Mouse (Mus musculus): ENCODE measurements around the gene Gm3402. TPM values are rescaled to one million over a fixed set of nuclear protein-coding genes. Genes with fewer than 3 reads are reported as not detected.
A peak's percentile ranks its signal among the peaks of the same experiment; 100 is the strongest.
"Not testable (repeated sequence)": the region's sequence is repeated elsewhere in the genome, so short reads cannot be mapped to it uniquely, and the experiment has no call there.

Gm3402 gene
- not detected in 2 replicates for polyA plus RNA-seq (2012; rRNA removed)

DNA sequence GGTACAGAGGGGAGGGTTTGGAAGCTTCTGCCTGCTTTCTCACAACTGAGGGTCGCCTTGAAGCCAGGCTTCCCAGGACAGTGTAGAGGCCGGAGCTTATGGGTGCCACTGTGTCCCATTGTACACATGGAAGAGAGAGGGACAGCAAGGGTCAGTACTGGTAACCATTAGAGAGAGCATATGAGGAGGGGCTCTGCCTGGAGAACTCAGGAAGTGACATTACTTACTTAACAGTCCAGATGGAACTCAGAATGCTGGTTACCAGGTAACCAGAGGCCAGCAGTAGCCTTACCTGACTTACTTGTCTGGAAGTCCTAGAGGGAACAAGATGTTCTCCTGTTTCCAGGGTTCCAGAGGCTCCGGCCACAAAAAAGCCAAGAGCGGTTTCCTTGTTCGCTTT, at the start of gene Gm3402:
Gm3402 (plus strand) TSS at position 301 of the 400 bp plus-strand sequence.
- not testable (repeated sequence) for H3K4me1 ChIP-seq (ENCODE audit: control insufficient read depth, insufficient read depth, low read length); H3K27ac ChIP-seq (ENCODE audit: insufficient read depth, low read depth, low read length); H3K4me3 ChIP-seq (ENCODE audit: insufficient read depth, low read depth, low read length); H3K36me3 ChIP-seq (ENCODE audit: control insufficient read depth, insufficient read depth, low read length); H3K27me3 ChIP-seq (replicated peaks; ENCODE audit: control insufficient read depth, insufficient read depth, low read length); DNase-seq
- WGBS, result 88% methylated on average over 1 of the region's 5 CpGs

DNA sequence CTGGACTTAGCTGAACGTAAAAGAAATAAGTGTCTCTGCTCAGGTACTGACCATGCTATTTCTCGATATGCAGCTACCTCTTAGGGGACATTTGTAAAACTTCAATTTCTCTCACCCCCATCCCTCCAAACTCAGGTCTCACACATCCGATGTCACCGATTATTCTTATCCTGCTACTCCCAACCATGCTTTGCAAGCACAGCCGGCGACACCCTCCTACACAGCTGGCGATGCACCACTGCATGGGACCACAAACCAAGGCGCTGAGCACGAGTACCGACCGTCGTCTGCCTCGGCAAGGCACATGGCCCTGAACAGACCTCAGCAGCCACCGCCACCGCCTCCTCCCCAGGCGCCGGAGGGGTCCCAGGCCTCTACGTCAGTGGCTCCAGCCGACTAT, 47.3 kb upstream of the Gm3402 start:
- Histone ChIP-seq H3K27me3 (replicated peaks; ENCODE audit: control insufficient read depth, insufficient read depth, low read length) (no peaks in the 10 kb centered on the region), H3K27ac (ENCODE audit: insufficient read depth, low read depth, low read length) (no peak overlapping the region), H3K36me3 (ENCODE audit: control insufficient read depth, insufficient read depth, low read length) (no peaks in the 10 kb centered on the region), H3K4me1 (ENCODE audit: control insufficient read depth, insufficient read depth, low read length) (no peaks in the 10 kb centered on the region), H3K4me3 (ENCODE audit: insufficient read depth, low read depth, low read length) (no peak overlapping the region)
- TF ChIP-seq POLR2A (IDR thresholded peaks at IDR 0.05; ENCODE audit: low read depth, low read length), result no peak
- TF ChIP-seq CTCF (conservative IDR thresholded peaks at IDR 0.05; ENCODE audit: insufficient read depth, insufficient read length, low read depth, low read length), result no peak
- WGBS, result 85% methylated on average over 19 of the region's 19 CpGs
- no peak for DNase-seq

DNA sequence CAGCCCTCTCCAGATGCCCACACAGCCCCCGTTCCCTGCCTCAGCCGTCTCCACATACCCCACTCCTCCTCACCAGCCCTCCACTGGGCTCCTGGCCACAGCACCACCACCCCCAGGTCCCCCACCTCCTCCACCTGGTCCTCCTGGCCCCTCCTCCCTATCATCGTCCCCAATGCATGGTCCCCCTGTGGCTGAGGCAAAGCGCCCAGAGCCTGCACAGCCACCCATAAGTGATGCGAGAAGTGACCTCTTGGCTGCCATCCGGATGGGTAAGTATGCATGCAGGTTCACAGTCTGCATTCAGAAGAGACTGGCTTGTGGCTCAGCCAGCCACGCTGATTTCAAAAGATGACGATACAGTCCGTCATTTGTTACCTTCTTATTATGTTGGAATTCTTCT, 45.6 kb upstream of the Gm3402 start:
- no peaks in the 10 kb centered on the region for H3K4me1 ChIP-seq (ENCODE audit: control insufficient read depth, insufficient read depth, low read length)
- H3K27me3 ChIP-seq (replicated peaks; ENCODE audit: control insufficient read depth, insufficient read depth, low read length), result no peaks in the 10 kb centered on the region
- DNase-seq, result no peak
- H3K36me3 ChIP-seq (ENCODE audit: control insufficient read depth, insufficient read depth, low read length), result no peaks in the 10 kb centered on the region
- no peak overlapping the region for H3K4me3 ChIP-seq (ENCODE audit: insufficient read depth, low read depth, low read length)
- WGBS, result 81% methylated on average over 9 of the region's 9 CpGs
- no peak overlapping the region for H3K27ac ChIP-seq (ENCODE audit: insufficient read depth, low read depth, low read length)
- TF ChIP-seq POLR2A (IDR thresholded peaks at IDR 0.05; ENCODE audit: low read depth, low read length) (no peak), CTCF (conservative IDR thresholded peaks at IDR 0.05; ENCODE audit: insufficient read depth, insufficient read length, low read depth, low read length) (no peak)

DNA sequence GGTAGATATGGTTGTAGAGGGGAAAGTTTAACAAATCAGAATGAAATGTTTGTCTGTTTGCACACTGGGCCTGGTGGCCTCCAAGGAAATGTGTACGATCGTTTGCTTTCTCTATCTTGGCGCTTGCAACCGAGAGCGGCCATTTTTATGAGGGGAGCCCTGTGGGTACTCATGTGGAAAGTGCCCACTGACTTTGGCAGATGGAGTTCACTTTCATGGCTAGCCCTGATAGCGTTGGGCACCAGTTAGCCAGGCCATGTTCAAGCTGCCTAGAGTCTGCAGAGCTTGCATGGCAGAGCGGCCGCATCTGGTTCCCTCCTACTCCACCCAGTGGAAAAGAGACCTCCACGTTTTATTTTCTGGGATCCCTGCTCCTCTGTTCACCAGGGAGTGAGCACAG, 43.1 kb upstream of the Gm3402 start:
- no peaks in the 10 kb centered on the region for H3K4me1 ChIP-seq (ENCODE audit: control insufficient read depth, insufficient read depth, low read length)
- DNase-seq, result no peak
- H3K4me3 ChIP-seq (ENCODE audit: insufficient read depth, low read depth, low read length), result no peak overlapping the region
- H3K36me3 ChIP-seq (ENCODE audit: control insufficient read depth, insufficient read depth, low read length), result no peaks in the 10 kb centered on the region
- H3K27ac ChIP-seq (ENCODE audit: insufficient read depth, low read depth, low read length), result peak overlapping the region; percentile 12; the same call in 1 of the 2 replicates
- no peak for TF ChIP-seq CTCF (conservative IDR thresholded peaks at IDR 0.05; ENCODE audit: insufficient read depth, insufficient read length, low read depth, low read length)
- TF ChIP-seq POLR2A (IDR thresholded peaks at IDR 0.05; ENCODE audit: low read depth, low read length), result no peak
- WGBS, result 74% methylated on average over 9 of the region's 9 CpGs
- no peaks in the 10 kb centered on the region for H3K27me3 ChIP-seq (replicated peaks; ENCODE audit: control insufficient read depth, insufficient read depth, low read length)

DNA sequence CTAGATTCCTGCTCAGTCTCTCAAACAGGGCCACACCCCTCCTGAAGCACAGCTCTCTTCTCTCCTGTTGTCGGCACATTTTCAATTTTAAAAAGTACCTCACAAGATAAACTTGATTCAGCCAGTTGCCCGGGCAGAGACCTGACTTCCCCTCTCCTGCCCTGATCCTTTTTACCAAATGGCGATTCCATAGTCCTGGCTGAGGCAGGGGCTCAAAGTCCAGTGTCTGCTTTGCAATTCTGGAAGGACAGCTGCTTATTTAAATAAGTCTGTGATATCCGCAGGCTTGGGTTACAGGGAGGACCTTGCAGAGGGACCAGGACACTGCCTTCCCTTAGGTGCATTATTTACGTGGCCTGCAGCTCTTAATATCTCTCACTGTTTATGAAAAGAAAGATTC, 42.6 kb upstream of the Gm3402 start:
- Histone ChIP-seq H3K27me3 (replicated peaks; ENCODE audit: control insufficient read depth, insufficient read depth, low read length) (no peaks in the 10 kb centered on the region), H3K36me3 (ENCODE audit: control insufficient read depth, insufficient read depth, low read length) (no peaks in the 10 kb centered on the region), H3K4me1 (ENCODE audit: control insufficient read depth, insufficient read depth, low read length) (no peaks in the 10 kb centered on the region), H3K27ac (ENCODE audit: insufficient read depth, low read depth, low read length) (no peak overlapping the region), H3K4me3 (ENCODE audit: insufficient read depth, low read depth, low read length) (no peak overlapping the region)
- WGBS, result 58% methylated on average over 5 of the region's 5 CpGs
- peak; percentile 47 for DNase-seq
- TF ChIP-seq CTCF (conservative IDR thresholded peaks at IDR 0.05; ENCODE audit: insufficient read depth, insufficient read length, low read depth, low read length), result no peak
- no peak for TF ChIP-seq POLR2A (IDR thresholded peaks at IDR 0.05; ENCODE audit: low read depth, low read length)

DNA sequence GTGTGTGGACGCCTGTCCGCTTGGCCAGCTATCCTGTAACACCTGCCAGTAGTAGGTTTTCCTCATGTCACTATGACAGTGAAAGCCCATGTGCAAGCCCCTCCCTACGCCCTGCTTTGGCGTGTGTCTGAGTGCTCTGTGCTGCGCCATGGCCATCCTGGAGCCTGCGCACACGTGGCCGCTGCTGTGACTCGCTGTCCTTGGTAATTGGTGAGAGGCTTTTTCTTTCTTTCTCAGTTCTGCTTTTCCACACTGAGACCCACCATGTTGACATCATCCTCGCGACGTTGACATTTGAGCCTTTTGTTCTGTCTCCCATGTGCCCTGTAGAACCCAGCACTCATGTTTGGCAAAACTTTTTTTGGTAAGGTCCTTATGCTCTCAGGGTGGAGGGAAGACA, 42.1 kb upstream of the Gm3402 start:
- Histone ChIP-seq H3K27ac (ENCODE audit: insufficient read depth, low read depth, low read length) (no peak overlapping the region), H3K36me3 (ENCODE audit: control insufficient read depth, insufficient read depth, low read length) (no peaks in the 10 kb centered on the region), H3K27me3 (replicated peaks; ENCODE audit: control insufficient read depth, insufficient read depth, low read length) (no peaks in the 10 kb centered on the region), H3K4me3 (ENCODE audit: insufficient read depth, low read depth, low read length) (no peak overlapping the region), H3K4me1 (ENCODE audit: control insufficient read depth, insufficient read depth, low read length) (no peaks in the 10 kb centered on the region)
- TF ChIP-seq POLR2A (IDR thresholded peaks at IDR 0.05; ENCODE audit: low read depth, low read length) (no peak), CTCF (conservative IDR thresholded peaks at IDR 0.05; ENCODE audit: insufficient read depth, insufficient read length, low read depth, low read length) (no peak)
- whole genome bisulfite sequencing, result 88% methylated on average over 12 of the region's 12 CpGs
- DNase-seq, result no peak

DNA sequence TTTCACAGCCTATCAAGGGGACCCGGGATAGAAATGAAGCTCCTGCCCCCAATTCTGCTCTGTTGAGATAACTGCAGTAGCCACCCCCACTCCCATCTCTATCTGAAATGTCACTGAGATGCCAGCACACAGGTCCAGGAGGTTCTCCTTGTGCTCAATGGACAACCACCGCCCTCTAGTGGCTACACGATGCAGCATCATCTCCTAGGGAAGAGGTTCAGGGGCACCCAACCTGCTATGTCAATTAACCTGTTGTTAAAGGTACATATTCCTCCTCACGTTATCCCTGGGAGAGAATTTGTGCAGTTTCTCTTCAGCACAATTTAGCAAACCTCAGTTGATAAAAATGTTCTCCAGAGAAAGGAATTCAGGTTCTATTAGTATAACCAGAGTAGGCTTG, 34.4 kb upstream of the Gm3402 start:
- H3K27me3 ChIP-seq (replicated peaks; ENCODE audit: control insufficient read depth, insufficient read depth, low read length); H3K4me1 ChIP-seq (ENCODE audit: control insufficient read depth, insufficient read depth, low read length); H3K27ac ChIP-seq (ENCODE audit: insufficient read depth, low read depth, low read length); H3K4me3 ChIP-seq (ENCODE audit: insufficient read depth, low read depth, low read length); H3K36me3 ChIP-seq (ENCODE audit: control insufficient read depth, insufficient read depth, low read length): not testable (repeated sequence)
- DNase-seq, result peak; percentile 45
- 6% methylated on average over 4 of the region's 4 CpGs for WGBS
- TF ChIP-seq CTCF (conservative IDR thresholded peaks at IDR 0.05; ENCODE audit: insufficient read depth, insufficient read length, low read depth, low read length), result peak; percentile 42

DNA sequence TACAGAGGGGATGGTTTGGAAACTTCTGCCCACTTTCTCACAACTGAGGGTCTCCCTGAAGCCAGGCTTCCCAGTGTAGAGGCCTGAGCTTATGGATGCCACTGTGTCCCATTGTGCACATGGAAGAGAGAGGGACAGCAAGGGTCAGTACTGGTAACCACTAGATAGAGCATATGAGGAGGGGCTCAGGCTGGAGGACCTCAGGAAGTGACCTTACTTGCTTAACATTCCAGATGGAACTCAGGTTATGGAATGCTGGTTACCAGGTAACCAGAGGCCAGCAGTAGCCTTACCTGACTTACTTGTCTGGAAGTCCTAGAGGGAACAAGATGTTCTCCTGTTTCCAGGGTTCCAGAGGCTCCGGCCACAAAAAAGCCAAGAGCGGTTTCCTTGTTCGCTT, 32.3 kb upstream of the Gm3402 start, which contains the start of gene Gm6408:
Gm6408 (plus strand) TSS at position 301 of the 400 bp plus-strand sequence.
- WGBS, result 71% methylated on average over 3 of the region's 3 CpGs
- not testable (repeated sequence) for DNase-seq; H3K36me3 ChIP-seq (ENCODE audit: control insufficient read depth, insufficient read depth, low read length); H3K4me1 ChIP-seq (ENCODE audit: control insufficient read depth, insufficient read depth, low read length); H3K4me3 ChIP-seq (ENCODE audit: insufficient read depth, low read depth, low read length); H3K27me3 ChIP-seq (replicated peaks; ENCODE audit: control insufficient read depth, insufficient read depth, low read length); H3K27ac ChIP-seq (ENCODE audit: insufficient read depth, low read depth, low read length)
